Mouse (Mus musculus): ENCODE results near the gene Tagln2. TPM values are rescaled to one million over a fixed set of nuclear protein-coding genes. Genes with fewer than 3 reads are reported as not detected.
A peak's percentile ranks its signal among the peaks of the same experiment; 100 is the strongest.

Gene Tagln2
- polyA plus RNA-seq, 1 experiment from 2014 or later, result 53.3 TPM

- ATAC-seq, result peak; percentile 49
- H3K27ac ChIP-seq (ENCODE audit: low read depth, low read length), result peak overlapping the region; percentile 53; the same call in 1 of the 2 replicates
- DNase-seq (ENCODE audit: low spot score), result peak; percentile 47
These were observed 40.0 kb downstream of the Tagln2 start for GRCm38 (mm10) chr1:172539827-172540226.

GRCm38 (mm10) chr1:172540283-172540820 lies 40.5 kb downstream of the Tagln2 start:
- Histone ChIP-seq H3K27me3 (replicated peaks; ENCODE audit: control insufficient read depth, insufficient read depth, low read length) (no peaks in the 10 kb centered on the region), H3K36me3 (ENCODE audit: control insufficient read depth, insufficient read depth, low read length) (no peaks in the 10 kb centered on the region), H3K4me1 (ENCODE audit: control insufficient read depth, insufficient read depth, low read length) (peaks cover 8% of the 10 kb centered on the region), H3K9me3 (replicated peaks; ENCODE audit: control insufficient read depth, low read length) (no peaks in the 10 kb centered on the region), H3K27ac (ENCODE audit: low read depth, low read length) (peak overlapping the region; percentile 53; the same call in 1 of the 2 replicates), H3K4me2 (ENCODE audit: low read length) (no peak overlapping the region), H3K4me3 (ENCODE audit: low read depth, low read length) (no peak overlapping the region), H3K9ac (ENCODE audit: low read length) (no peak overlapping the region)
- 38% methylated on average over 11 of the region's 11 CpGs for WGBS
- ATAC-seq, result peak; percentile 30; the same call in 1 of the 2 replicates
- DNase-seq (ENCODE audit: low spot score), result no peak

More at GRCm38 (mm10) chr1:172539827-172540226, 40.0 kb downstream of the Tagln2 start:
- Histone ChIP-seq H3K27me3 (replicated peaks; ENCODE audit: control insufficient read depth, insufficient read depth, low read length) (no peaks in the 10 kb centered on the region), H3K9ac (ENCODE audit: low read length) (no peak overlapping the region), H3K4me3 (ENCODE audit: low read depth, low read length) (no peak overlapping the region), H3K4me1 (ENCODE audit: control insufficient read depth, insufficient read depth, low read length) (peaks cover 8% of the 10 kb centered on the region), H3K9me3 (replicated peaks; ENCODE audit: control insufficient read depth, low read length) (no peaks in the 10 kb centered on the region), H3K4me2 (ENCODE audit: low read length) (no peak overlapping the region), H3K36me3 (ENCODE audit: control insufficient read depth, insufficient read depth, low read length) (no peaks in the 10 kb centered on the region)
- WGBS, result 39% methylated on average over 6 of the region's 6 CpGs

GRCm38 (mm10) chr1:172546062-172546461 lies 46.2 kb downstream of the Tagln2 start:
- 87% methylated on average over 4 of the region's 4 CpGs for WGBS

GRCm38 (mm10) chr1:172548501-172548900 lies 48.7 kb downstream of the Tagln2 start:
- ATAC-seq (no peak), DNase-seq (ENCODE audit: low spot score) (no peak)
- H3K4me2 ChIP-seq (ENCODE audit: low read length), result no peak overlapping the region
- no peak overlapping the region for H3K27ac ChIP-seq (ENCODE audit: low read depth, low read length)
- 57% methylated on average over 7 of the region's 7 CpGs for WGBS
- H3K4me3 ChIP-seq (ENCODE audit: low read depth, low read length), result no peak overlapping the region
- H3K4me1 ChIP-seq (ENCODE audit: control insufficient read depth, insufficient read depth, low read length), result peaks cover 15% of the 10 kb centered on the region
- H3K9ac ChIP-seq (ENCODE audit: low read length), result no peak overlapping the region
- no peaks in the 10 kb centered on the region for H3K9me3 ChIP-seq (replicated peaks; ENCODE audit: control insufficient read depth, low read length)
- no peaks in the 10 kb centered on the region for H3K36me3 ChIP-seq (ENCODE audit: control insufficient read depth, insufficient read depth, low read length)
- H3K27me3 ChIP-seq (replicated peaks; ENCODE audit: control insufficient read depth, insufficient read depth, low read length), result no peaks in the 10 kb centered on the region

More at GRCm38 (mm10) chr1:172546062-172546461, 46.2 kb downstream of the Tagln2 start:
- Histone ChIP-seq H3K27ac (ENCODE audit: low read depth, low read length) (no peak overlapping the region), H3K9ac (ENCODE audit: low read length) (no peak overlapping the region), H3K9me3 (replicated peaks; ENCODE audit: control insufficient read depth, low read length) (no peaks in the 10 kb centered on the region), H3K4me2 (ENCODE audit: low read length) (no peak overlapping the region), H3K27me3 (replicated peaks; ENCODE audit: control insufficient read depth, insufficient read depth, low read length) (no peaks in the 10 kb centered on the region), H3K4me3 (ENCODE audit: low read depth, low read length) (no peak overlapping the region), H3K4me1 (ENCODE audit: control insufficient read depth, insufficient read depth, low read length) (peaks cover 14% of the 10 kb centered on the region), H3K36me3 (ENCODE audit: control insufficient read depth, insufficient read depth, low read length) (no peaks in the 10 kb centered on the region)
- DNase-seq (ENCODE audit: low spot score), result no peak
- ATAC-seq, result no peak

GRCm38 (mm10) chr1:172549314-172549713 lies 49.5 kb downstream of the Tagln2 start:
- Histone ChIP-seq H3K36me3 (ENCODE audit: control insufficient read depth, insufficient read depth, low read length) (no peaks in the 10 kb centered on the region), H3K27me3 (replicated peaks; ENCODE audit: control insufficient read depth, insufficient read depth, low read length) (no peaks in the 10 kb centered on the region), H3K4me3 (ENCODE audit: low read depth, low read length) (peak overlapping the region; percentile 30; the same call in 1 of the 2 replicates), H3K9ac (ENCODE audit: low read length) (no peak overlapping the region), H3K27ac (ENCODE audit: low read depth, low read length) (no peak overlapping the region), H3K4me1 (ENCODE audit: control insufficient read depth, insufficient read depth, low read length) (peaks cover 15% of the 10 kb centered on the region), H3K9me3 (replicated peaks; ENCODE audit: control insufficient read depth, low read length) (no peaks in the 10 kb centered on the region), H3K4me2 (ENCODE audit: low read length) (peak overlapping the region; percentile 51)
- ATAC-seq, result no peak
- DNase-seq (ENCODE audit: low spot score), result no peak
- 8% methylated on average over 2 of the region's 2 CpGs for WGBS

GRCm38 (mm10) chr1:172549717-172550116 lies 49.9 kb downstream of the Tagln2 start:
- no peak for ATAC-seq

GRCm38 (mm10) chr1:172550551-172550951 lies 50.7 kb downstream of the Tagln2 start:
- H3K36me3 ChIP-seq (ENCODE audit: control insufficient read depth, insufficient read depth, low read length), result no peaks in the 10 kb centered on the region
- 2% methylated on average over 8 of the region's 8 CpGs for WGBS
- DNase-seq (ENCODE audit: low spot score) (peak; percentile 83), ATAC-seq (peak; percentile 93)
- H3K9me3 ChIP-seq (replicated peaks; ENCODE audit: control insufficient read depth, low read length), result no peaks in the 10 kb centered on the region
- H3K4me3 ChIP-seq (ENCODE audit: low read depth, low read length), result peak overlapping the region; percentile 30
- H3K4me2 ChIP-seq (ENCODE audit: low read length), result peak overlapping the region; percentile 51
- H3K9ac ChIP-seq (ENCODE audit: low read length), result peak overlapping the region; percentile 61
- peaks cover 15% of the 10 kb centered on the region for H3K4me1 ChIP-seq (ENCODE audit: control insufficient read depth, insufficient read depth, low read length)
- no peaks in the 10 kb centered on the region for H3K27me3 ChIP-seq (replicated peaks; ENCODE audit: control insufficient read depth, insufficient read depth, low read length)
- H3K27ac ChIP-seq (ENCODE audit: low read depth, low read length), result no peak overlapping the region

More at GRCm38 (mm10) chr1:172549717-172550116, 49.9 kb downstream of the Tagln2 start:
- DNase-seq (ENCODE audit: low spot score), result no peak
- H3K4me2 ChIP-seq (ENCODE audit: low read length), result peak overlapping the region; percentile 51
- WGBS, result under 1% methylated on average over 8 of the region's 8 CpGs
- H3K4me3 ChIP-seq (ENCODE audit: low read depth, low read length), result peak overlapping the region; percentile 30
- H3K4me1 ChIP-seq (ENCODE audit: control insufficient read depth, insufficient read depth, low read length), result peaks cover 15% of the 10 kb centered on the region
- H3K27ac ChIP-seq (ENCODE audit: low read depth, low read length), result no peak overlapping the region
- peak overlapping the region; percentile 61 for H3K9ac ChIP-seq (ENCODE audit: low read length)
- H3K27me3 ChIP-seq (replicated peaks; ENCODE audit: control insufficient read depth, insufficient read depth, low read length), result no peaks in the 10 kb centered on the region
- H3K36me3 ChIP-seq (ENCODE audit: control insufficient read depth, insufficient read depth, low read length), result no peaks in the 10 kb centered on the region
- no peaks in the 10 kb centered on the region for H3K9me3 ChIP-seq (replicated peaks; ENCODE audit: control insufficient read depth, low read length)

- Histone ChIP-seq H3K9me3 (replicated peaks; ENCODE audit: control insufficient read depth, low read length) (no peaks in the 10 kb centered on the region), H3K4me3 (ENCODE audit: low read depth, low read length) (peak overlapping the region; percentile 30; the same call in 1 of the 2 replicates), H3K27me3 (replicated peaks; ENCODE audit: control insufficient read depth, insufficient read depth, low read length) (no peaks in the 10 kb centered on the region), H3K9ac (ENCODE audit: low read length) (peak overlapping the region; percentile 61), H3K27ac (ENCODE audit: low read depth, low read length) (no peak overlapping the region), H3K36me3 (ENCODE audit: control insufficient read depth, insufficient read depth, low read length) (no peaks in the 10 kb centered on the region), H3K4me1 (ENCODE audit: control insufficient read depth, insufficient read depth, low read length) (peaks cover 15% of the 10 kb centered on the region), H3K4me2 (ENCODE audit: low read length) (peak overlapping the region; percentile 51)
- 48% methylated on average over 7 of the region's 7 CpGs for WGBS
- DNase-seq (ENCODE audit: low spot score), result no peak
- ATAC-seq, result no peak; the same call in 1 of the 2 replicates
These were observed 51.2 kb downstream of the Tagln2 start for GRCm38 (mm10) chr1:172551009-172551408.

- Histone ChIP-seq H3K27ac (ENCODE audit: low read depth, low read length) (no peak overlapping the region), H3K27me3 (replicated peaks; ENCODE audit: control insufficient read depth, insufficient read depth, low read length) (no peaks in the 10 kb centered on the region), H3K4me1 (ENCODE audit: control insufficient read depth, insufficient read depth, low read length) (peaks cover 15% of the 10 kb centered on the region), H3K9ac (ENCODE audit: low read length) (no peak overlapping the region), H3K4me3 (ENCODE audit: low read depth, low read length) (no peak overlapping the region), H3K9me3 (replicated peaks; ENCODE audit: control insufficient read depth, low read length) (no peaks in the 10 kb centered on the region), H3K36me3 (ENCODE audit: control insufficient read depth, insufficient read depth, low read length) (no peaks in the 10 kb centered on the region), H3K4me2 (ENCODE audit: low read length) (no peak overlapping the region)
- no peak for DNase-seq (ENCODE audit: low spot score)
- WGBS, result 23% methylated on average over 1 of the region's 1 CpGs
- ATAC-seq, result no peak
These were observed 52.8 kb downstream of the Tagln2 start for GRCm38 (mm10) chr1:172552623-172553022.

All from forebrain, embryonic 14.5 days (tissue).